Mouse (Mus musculus) splenic B cell, adult 2 months (primary cell): ENCODE data around the gene Gucy2f.

Experiments
- DNase-seq: peaks from one replicate; pipeline ENCODE4 v3.0.0-alpha.2; 2011; ENCODE audit warnings: low read depth, low spot score
- H3K27me3 ChIP-seq: 2 replicates; pipeline ENCODE4 v1.6.1; 2012; ENCODE audit warnings: mild to moderate bottlenecking, low read length, moderate library complexity, mixed read lengths; ENCODE audit not compliant: control insufficient read depth, poor library complexity, insufficient read depth, severe bottlenecking
- H3K36me3 ChIP-seq: 2 replicates; pipeline ENCODE4 v1.6.1; 2012; ENCODE audit warnings: mild to moderate bottlenecking, low read length, moderate library complexity, mixed read lengths; ENCODE audit not compliant: control insufficient read depth, poor library complexity, insufficient read depth, severe bottlenecking

The Gucy2f gene

DNA sequence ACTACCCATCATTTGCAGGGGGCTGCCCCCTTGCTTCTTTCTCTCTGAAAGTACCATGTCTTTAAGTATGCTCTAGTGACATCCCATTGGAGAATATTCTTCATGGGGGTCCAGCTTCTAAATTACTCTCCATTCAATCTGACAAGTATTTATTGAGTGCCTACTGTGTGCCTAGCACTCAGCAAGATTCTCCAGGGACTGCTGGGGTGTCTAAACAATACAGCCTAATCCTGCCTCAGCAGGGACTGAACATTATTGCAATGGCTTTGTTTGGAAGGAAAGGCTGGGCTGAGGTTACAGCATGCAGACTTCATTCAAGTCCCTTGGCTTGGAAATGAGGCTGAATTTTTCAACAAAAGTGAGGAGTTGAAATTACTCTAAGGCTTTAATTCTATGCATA, 81.0 kb downstream of the Gucy2f start:
- no peaks in the 10 kb centered on the region for H3K36me3 ChIP-seq
- DNase-seq, result no peak
- no peaks in the 10 kb centered on the region for H3K27me3 ChIP-seq

DNA sequence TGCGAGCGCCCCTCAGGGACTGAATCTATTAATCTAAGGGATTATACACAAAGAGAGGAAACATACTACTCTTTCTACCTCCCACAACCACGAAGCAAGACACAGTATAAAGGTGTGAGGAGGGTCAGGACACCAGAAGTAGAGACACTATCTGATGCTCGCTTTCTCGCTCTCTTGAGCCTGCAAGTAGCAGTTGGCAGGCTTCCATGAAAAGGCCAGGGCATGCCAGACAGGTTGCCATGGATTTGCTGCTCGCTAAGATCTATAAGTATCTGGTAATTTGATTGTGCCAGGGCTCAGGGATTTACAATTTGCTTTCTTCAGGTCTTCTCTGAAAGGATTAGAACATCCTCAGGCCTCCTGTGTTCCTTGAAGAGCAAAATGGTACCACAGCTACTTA, 85.5 kb downstream of the Gucy2f start:
- no peak for DNase-seq
- H3K36me3 ChIP-seq, result no peaks in the 10 kb centered on the region
- no peaks in the 10 kb centered on the region for H3K27me3 ChIP-seq

DNA sequence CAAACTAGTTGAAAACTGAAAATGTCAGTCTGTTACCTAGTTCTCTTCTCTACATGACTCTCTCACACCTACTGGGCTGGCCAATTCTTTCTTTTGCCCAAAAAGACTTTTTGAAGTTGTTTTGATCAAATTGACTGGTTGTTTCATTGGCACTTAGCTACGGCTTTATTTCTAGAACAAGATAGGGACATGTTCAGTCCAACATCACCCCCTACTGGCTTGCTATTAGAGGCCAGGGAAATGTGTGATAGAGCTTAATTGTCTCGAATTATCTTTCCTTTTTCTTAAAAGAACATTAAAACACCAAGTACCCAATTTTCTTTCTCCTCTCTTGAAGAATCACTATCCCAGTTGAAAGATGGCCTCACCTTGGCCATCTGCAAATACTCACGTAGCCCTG, 99.8 kb downstream of the Gucy2f start:
- no peak for DNase-seq

DNA sequence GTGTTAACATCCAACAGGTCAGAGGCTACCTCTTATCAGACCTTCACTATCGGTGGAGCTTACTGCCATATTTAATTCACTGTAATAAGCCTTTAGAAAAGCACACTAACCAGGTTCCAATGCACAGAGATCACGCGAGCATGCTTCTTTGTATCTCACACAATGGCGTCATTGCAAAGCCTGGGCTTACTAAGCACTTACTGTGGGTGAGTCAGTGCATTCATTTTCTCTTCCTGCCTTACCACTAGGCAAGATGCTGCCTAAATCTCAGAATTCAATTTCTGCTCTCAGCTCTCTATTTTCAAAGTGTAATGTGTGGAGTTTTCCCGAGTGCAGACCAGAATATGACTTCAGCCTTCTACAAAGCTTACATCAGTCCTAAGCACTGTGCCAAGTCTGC, 101.2 kb downstream of the Gucy2f start:
- DNase-seq, result no peak
- Histone ChIP-seq H3K27me3 (no peaks in the 10 kb centered on the region), H3K36me3 (no peaks in the 10 kb centered on the region)

More for the DNA sequence above, 99.8 kb downstream of the Gucy2f start:
- H3K27me3 ChIP-seq, result no peaks in the 10 kb centered on the region
- H3K36me3 ChIP-seq, result no peaks in the 10 kb centered on the region

DNA sequence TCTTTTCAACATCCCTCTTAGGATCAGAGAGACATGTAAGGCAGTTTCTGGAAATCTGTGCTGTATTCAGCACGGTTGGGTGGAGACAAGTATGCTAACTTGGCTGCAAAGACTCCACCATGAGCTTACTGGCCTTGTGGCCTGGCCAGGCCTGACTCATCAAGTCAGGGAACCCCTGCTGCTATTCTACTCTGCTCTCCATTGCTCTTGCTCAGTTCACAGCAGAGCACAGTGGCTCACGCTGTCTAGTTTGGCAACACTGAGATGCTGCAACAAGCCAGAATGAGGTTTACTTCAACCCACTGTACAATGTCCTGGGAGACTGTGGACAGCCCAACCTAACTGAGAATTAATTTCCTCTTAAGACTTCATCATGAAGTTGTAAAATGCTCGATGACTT, 134.1 kb downstream of the Gucy2f start:
- H3K27me3 ChIP-seq, result no peaks in the 10 kb centered on the region
- no peak for DNase-seq

More for the DNA sequence above, 134.1 kb downstream of the Gucy2f start:
- H3K36me3 ChIP-seq, result no peaks in the 10 kb centered on the region
